Mouse (Mus musculus) left cerebral cortex, adult 2 months (tissue): ENCODE measurements around the gene Slc3a1. TPM values are rescaled to one million over a fixed set of nuclear protein-coding genes. Genes with fewer than 3 reads are reported as not detected.

Experiments used
- DNase-seq, 2 experiments: peaks; one replicate each; pipeline ENCODE4 v3.0.0; 2021 to 2022; ENCODE audit warnings: low spot score in 2 of 2, mixed read lengths in 1 of 2; ENCODE audit errors: extremely low spot score in 1 of 2
- H3K27ac ChIP-seq: fragments of 200-600 bp; 2 replicates; pipeline ENCODE4 v1.8.1; 2022
- H3K4me3 ChIP-seq: fragments of 200-600 bp; 2 replicates; pipeline ENCODE4 v1.8.1; 2022
- CTCF ChIP-seq: fragments of 200-600 bp; IDR thresholded peaks from 2 replicates; pipeline ENCODE4 v1.8.1; 2022; ENCODE audit warnings: antibody characterized with exemption, mild to moderate bottlenecking, moderate library complexity
- intact Hi-C: fragments of 180-260 bp; cut with DNase I; formaldehyde crosslinking; loops from one replicate; pipeline ENCODE4 v1.15.1; 2025
- total RNA-seq, 2 experiments: library from RNA; stranded (reverse); gene quantifications; 2 replicates each; pipeline ENCODE4 v1.2.3; 2021

Gene Slc3a1
- total RNA-seq, 2 experiments from 2014 or later: 0.26 to 0.38 TPM

DNA sequence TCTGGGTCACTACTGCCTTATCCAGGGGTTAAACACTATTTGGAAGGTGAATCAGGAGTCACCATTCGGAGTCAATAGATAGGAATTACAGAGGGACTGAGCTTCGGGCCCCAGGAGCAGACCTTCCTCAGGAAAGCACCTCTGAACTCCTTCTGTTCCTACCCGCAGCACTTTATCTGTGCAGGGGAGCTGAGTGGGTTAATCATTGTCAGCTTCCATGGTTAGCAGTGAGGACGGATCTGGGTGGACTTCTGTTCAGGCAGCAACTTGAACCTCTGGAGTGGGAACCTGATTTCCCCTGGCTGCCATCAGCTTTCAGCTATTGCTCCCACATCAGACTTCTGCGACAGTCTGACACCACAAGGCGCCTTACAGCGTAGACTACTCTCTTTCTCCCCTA, 12.7 kb downstream of the Slc3a1 start:
- intact Hi-C loops: no loop called here
- TF ChIP-seq CTCF: no peak
- no peak for DNase-seq
- Histone ChIP-seq H3K27ac (no peak overlapping the region), H3K4me3 (no peak overlapping the region)

DNA sequence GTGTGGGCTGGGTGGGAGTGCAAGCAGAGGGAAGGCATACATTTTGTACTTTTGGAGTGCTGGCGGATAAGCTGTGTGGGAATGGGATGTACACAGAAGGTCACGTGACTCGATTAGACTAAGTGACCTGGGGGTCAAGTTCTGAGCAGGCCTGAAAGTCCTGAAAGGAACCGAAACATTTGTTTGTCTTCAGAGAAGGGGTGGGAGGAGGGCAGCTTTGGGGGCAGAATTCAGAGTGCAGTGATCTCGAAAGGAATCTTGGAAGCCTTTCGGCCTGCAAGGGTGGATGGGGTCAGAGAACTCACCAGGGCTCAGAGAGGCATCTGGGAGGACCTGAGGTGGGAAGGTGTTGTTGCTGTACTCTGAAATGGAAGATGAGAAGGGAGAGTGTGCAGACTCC, 14.2 kb downstream of the Slc3a1 start:
- Histone ChIP-seq H3K27ac (no peak overlapping the region), H3K4me3 (no peak overlapping the region)
- intact Hi-C loops: no loop called here
- DNase-seq: no peak
- no peak for TF ChIP-seq CTCF

DNA sequence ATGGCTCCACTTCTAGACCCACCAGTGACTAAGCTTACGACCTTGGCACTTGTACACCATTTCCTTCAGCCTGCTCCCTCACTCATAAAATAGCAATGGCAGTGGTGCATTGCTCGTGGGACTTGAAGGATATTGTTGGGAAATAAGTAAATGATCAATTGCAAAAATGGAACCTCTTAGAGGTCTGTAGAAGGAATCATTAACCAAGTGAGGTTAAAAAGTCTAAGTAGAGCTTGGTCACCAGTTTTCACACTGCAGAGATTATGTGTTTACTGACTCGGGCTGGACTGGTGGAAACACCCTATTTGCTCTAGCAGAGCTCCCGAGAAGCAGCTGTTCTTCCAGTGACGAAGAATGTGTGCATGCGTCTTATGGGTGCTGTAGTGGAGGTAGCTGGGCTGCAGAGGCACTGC, 15.2 kb downstream of the Slc3a1 start:
- H3K27ac ChIP-seq: no peak overlapping the region
- no peak overlapping the region for H3K4me3 ChIP-seq
- intact Hi-C loops: no loop called here
- no peak for DNase-seq
- no peak for TF ChIP-seq CTCF

DNA sequence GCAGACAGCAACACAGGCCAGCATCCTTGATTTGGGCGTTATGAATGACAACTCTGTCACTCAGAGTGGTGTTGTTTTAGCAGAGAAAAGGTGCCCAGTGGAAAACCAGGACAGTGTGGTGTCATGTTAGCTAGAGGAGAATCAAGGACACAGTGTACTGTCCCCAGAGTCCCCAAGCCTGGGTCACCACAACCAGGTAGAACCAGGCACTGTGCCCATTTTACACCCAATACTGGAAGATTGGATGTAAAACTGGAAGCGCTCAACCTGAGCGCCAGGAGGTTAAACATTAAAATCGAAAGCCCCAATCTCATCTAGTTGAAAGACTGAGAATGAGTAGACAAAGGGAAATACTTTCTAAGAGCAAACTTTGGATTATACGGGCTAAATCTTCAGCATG, 16.3 kb downstream of the Slc3a1 start:
- no peak overlapping the region for H3K4me3 ChIP-seq
- no peak for TF ChIP-seq CTCF
- H3K27ac ChIP-seq: no peak overlapping the region
- DNase-seq: no peak
- intact Hi-C loops: no loop called here

DNA sequence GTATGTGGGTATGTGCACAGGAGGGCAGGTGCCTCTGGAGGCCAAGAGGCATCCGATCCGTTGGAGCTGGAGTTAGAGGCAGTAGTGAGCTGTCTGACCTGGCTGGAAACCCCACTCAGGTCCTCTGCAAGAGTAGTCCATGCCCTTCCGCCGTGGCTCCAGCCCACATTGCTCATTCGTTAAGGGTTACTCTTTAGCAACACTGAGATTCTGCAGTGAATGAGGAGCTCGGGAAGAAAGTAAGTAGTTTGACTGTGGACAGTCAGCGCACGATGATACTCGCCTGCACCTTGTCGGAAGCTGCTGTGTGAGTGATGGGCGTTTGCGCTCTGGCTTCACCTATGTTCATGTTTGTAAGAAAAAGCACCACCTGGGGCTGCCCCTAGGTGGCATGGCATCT, 17.0 kb downstream of the Slc3a1 start:
- no peak overlapping the region for H3K27ac ChIP-seq
- H3K4me3 ChIP-seq: no peak overlapping the region
- DNase-seq: no peak
- intact Hi-C loops: no loop called here
- TF ChIP-seq CTCF: peak; percentile 19; the same call in 1 of the 2 replicates

DNA sequence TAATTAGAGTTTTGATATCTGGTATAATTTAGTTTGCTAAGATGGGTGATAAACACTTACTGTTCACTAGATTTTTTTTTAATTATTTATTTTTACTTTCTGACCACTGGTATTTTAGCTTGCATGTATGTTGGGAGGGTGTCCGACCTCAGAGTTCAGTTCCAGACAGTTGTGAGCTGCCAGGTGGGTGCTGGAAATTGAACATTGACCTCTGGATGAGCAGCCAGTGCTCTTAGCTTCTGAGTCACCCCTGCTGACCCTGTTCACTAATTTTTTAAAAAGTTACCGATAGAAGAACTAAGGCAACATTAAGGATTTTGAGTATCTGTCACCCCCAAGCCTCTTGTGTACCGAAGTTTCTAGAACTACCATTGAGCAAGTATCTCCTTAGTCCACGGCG, 20.2 kb downstream of the Slc3a1 start:
- intact Hi-C loops: no loop called here
- Histone ChIP-seq H3K27ac (no peak overlapping the region), H3K4me3 (no peak overlapping the region)
- DNase-seq: no peak
- no peak for TF ChIP-seq CTCF

DNA sequence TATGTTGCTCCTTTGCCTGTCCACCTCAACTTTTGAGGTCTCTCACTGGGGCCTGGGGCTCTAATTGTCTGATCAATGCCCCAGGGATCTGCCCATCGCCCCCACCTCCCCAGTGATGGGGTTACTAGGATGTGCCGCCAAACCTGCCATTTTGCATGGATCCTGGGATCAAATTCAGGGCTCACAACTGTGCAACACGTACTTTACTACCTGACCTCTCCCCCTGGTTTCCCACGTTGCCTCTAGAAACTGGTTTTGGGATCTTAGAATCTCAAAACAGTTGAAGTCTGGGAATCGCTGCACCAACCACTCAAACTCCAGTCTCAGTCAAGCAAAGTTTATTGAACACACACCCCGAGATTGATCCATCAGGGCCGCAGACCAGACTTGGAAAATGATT, 30.1 kb downstream of the Slc3a1 start:
- no peak for DNase-seq
- intact Hi-C loops: no loop called here
- Histone ChIP-seq H3K27ac (no peak overlapping the region), H3K4me3 (no peak overlapping the region)
- no peak for TF ChIP-seq CTCF

DNA sequence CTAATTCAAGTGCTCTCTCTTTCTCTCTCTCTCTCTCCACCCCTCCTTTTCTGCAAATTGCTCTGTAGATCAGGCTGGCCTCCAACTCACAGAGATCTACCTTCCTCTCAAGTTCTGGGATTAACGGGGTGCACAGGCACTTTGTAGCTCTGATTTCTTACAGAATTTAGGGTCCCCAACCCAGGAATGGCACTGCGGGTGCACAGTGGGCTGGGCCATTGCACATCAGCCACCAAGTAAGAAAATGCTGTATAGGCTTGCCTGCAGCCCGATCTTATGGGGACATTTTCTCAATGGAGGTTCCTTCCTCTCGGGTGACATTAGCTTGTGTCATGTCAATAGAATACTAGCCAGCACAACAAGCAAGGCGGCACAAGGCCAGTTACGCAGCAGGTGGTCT, 31.0 kb downstream of the Slc3a1 start:
- intact Hi-C loops: no loop called here
- DNase-seq: no peak
- no peak for TF ChIP-seq CTCF
- no peak overlapping the region for H3K4me3 ChIP-seq
- no peak overlapping the region for H3K27ac ChIP-seq

DNA sequence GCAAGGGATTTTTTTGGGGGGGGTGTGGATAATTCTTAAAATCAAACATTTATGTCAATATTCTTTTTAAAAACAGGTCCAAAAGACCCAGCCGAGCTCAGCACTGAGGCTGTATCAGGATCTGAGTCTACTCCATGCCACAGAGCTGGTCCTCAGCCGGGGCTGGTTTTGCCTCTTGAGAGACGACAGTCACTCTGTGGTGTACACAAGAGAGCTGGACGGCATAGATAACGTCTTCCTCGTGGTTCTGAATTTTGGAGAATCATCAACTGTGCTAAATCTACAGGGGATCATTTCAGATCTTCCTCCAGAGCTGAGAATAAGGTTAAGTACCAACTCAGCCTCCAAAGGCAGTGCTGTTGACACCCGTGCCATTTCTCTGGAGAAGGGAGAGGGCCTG, 35.4 kb downstream of the Slc3a1 start:
- intact Hi-C loops: loop anchor here (5.0 kb wide), 1 partner anchor 226 kb away; no protein-coding TSS in a partner anchor
- H3K27ac ChIP-seq: no peak overlapping the region
- H3K4me3 ChIP-seq: no peak overlapping the region
- DNase-seq: no peak
- no peak for TF ChIP-seq CTCF

DNA sequence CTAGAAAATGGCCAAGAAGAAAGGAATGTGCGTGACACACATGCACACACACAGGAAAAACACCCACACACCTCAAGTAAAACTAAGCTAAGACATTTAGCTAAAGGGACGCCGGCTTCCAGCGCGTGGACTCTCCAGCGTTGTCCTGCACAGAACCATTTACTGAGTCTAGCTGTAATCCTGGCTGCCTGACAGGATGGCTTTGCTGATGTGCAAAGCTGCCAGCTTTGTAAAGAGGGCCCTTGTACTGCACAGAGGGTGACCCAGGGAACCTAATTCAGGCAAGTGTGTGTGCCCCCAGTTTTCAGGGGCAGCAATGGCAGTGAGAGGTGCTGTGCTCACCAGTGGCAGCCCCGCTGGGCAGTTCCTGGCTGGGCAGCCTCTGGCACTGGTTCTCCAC, 39.2 kb downstream of the Slc3a1 start:
- intact Hi-C loops: no loop called here
- no peak for DNase-seq
- Histone ChIP-seq H3K4me3 (no peak overlapping the region), H3K27ac (no peak overlapping the region; the same call in 1 of the 2 replicates)
- no peak for TF ChIP-seq CTCF

DNA sequence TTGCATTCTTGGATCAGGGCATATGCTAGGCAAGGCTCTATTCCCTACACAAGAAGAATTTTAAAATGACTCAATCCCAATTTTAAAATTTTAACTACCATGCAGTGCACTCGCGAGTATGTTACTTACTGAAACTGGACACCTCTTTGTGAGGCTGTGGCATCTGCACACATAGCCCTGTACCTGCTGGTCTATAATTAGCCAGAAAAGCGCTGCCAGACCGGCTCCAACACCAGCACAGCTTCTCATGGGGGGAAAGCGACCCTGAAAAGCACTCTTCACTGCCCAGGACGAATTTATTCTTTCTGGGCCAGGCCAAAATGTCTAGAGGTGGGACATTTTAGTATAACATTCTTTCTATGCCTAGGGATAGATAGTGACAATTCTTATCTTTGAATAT, 42.5 kb downstream of the Slc3a1 start:
- Histone ChIP-seq H3K4me3 (no peak overlapping the region), H3K27ac (no peak overlapping the region)
- DNase-seq: no peak
- intact Hi-C loops: no loop called here
- TF ChIP-seq CTCF: no peak

DNA sequence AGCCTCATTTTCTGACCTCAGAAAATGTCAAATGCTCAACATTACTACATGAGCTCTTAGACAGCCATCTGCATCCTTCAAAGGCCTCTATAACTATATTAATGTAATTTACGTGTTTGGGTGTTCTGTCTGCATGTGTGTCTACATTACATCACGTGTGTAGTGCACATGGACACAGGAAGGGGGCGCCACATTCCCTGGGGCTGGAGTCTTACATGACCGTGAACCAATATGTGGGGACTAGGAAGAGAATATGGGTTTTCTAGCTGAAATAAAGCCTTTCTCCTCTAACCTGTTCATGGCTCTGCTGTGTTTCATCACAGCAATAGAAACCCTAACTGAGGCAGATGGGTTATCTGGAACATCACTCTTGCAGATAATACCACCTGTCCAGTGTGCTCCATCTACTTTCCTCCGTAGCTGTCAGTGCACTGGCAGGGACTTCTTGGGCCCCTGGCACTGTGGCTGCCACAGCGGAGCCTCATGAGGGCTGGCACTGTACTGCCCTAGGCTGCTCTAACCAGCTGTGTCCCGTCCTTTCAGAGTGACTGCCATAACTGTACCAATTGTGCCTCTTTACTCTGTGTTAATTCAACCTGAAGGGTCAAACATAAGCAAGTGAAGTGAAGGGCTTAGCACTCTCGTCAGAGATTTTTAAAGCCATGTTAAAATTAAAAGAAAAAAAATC, 43.1 kb downstream of the Slc3a1 start:
- TF ChIP-seq CTCF: peak; percentile 46
- Histone ChIP-seq H3K4me3 (no peak overlapping the region), H3K27ac (no peak overlapping the region)
- intact Hi-C loops: no loop called here
- DNase-seq: no peak

DNA sequence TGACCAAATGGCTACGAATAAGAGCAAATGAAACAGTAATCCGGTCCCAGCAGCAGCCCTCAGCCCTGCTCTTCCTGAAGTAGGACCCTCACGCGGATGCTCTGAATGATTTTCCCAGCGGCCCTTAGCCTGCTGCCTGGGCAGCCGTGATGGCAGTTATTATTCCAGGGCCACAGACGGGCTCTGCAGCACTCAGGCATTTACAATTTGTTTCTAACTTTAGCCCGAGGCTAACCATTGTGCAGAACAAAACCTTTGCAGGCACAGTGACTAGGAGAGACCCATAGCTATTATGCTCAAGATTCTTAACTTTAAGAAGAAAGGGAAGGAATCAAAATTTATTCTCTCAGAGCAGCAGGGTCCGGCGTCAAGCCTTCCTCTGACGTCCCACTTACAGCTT, 44.2 kb downstream of the Slc3a1 start:
- H3K4me3 ChIP-seq: no peak overlapping the region
- no peak for DNase-seq
- H3K27ac ChIP-seq: no peak overlapping the region
- intact Hi-C loops: no loop called here
- TF ChIP-seq CTCF: no peak

DNA sequence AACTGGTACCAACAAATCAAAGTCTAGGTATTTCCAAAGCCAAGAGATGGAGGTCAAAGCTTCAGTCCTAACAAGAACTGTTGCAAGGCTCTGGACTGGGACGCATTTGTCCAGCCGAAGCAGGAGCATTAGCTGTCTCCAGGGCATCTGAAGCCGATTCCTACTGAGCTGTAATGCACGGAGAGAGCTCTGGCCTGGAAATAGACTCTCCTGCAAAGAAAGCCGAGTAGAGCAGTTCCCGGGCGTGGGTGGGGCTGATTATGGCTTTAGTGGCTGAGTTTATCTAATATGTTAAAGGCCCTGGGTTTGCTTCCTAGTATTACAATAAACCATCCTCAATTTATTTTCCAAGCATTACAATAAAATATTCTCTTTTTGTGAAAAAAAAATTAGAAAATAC, 45.0 kb downstream of the Slc3a1 start:
- intact Hi-C loops: no loop called here

More for the DNA sequence above, 45.0 kb downstream of the Slc3a1 start:
- no peak for TF ChIP-seq CTCF
- DNase-seq: no peak
- no peak overlapping the region for H3K4me3 ChIP-seq
- no peak overlapping the region for H3K27ac ChIP-seq
